In genomic region chr1:151045334-151045733, GRCm38 (mm10) we compare ENCODE assay signal across 19 mouse cellular contexts. TPM values are rescaled to one million over a fixed set of nuclear protein-coding genes. Genes with fewer than 3 reads are reported as not detected.
A peak's percentile ranks its signal among the peaks of the same experiment; 100 is the strongest.
DNase-seq lines count a peak whose midpoint lies in the region; ATAC-seq and TF ChIP-seq lines count a peak whose summit lies in the region.
"Had no signal": no experiment of that assay in that cellular context is flagged by ENCODE, and none has a peak within 500 bp of the region (broad histone marks: within the 10 kb centered on the region; RNA-seq: fewer than 3 reads in every experiment).

No protein-coding gene starts in this region.

- TF ChIP-seq EP300 in heart, adult 2 months (IDR thresholded peaks at IDR 0.05; ENCODE audit: insufficient read depth, low read depth, low read length), result no peak
- 0 out of 2 replicates have a peak, but pooled peaks have one; percentile 15 for TF ChIP-seq EP300 in lung, postnatal 0 days (IDR thresholded peaks at IDR 0.05)

- no peak overlapping the region; the same call in 1 of the 2 replicates for H3K27ac ChIP-seq in heart, adult 2 months
- H3K27ac ChIP-seq in heart, embryonic 10.5 days, result no peak overlapping the region
- H3K27ac ChIP-seq in lung, embryonic 14.5 days (ENCODE audit: low read depth), result no peak overlapping the region
- H3K27ac ChIP-seq in lung, postnatal 0 days (ENCODE audit: low read length), result no peak overlapping the region
- H3K27ac ChIP-seq: limb, embryonic 12.5 days; liver, embryonic 15.5 days; midbrain, embryonic 15.5 days; stomach, embryonic 15.5 days had no signal

- peaks cover 2% of the 10 kb centered on the region for H3K4me1 ChIP-seq in heart, adult 2 months (ENCODE audit: control insufficient read depth, insufficient read depth, low read length)
- peaks cover 14% of the 10 kb centered on the region; the same call in 1 of the 2 replicates for H3K4me1 ChIP-seq in heart, embryonic 10.5 days
- peaks cover 10% of the 10 kb centered on the region for H3K4me1 ChIP-seq in lung, embryonic 14.5 days (ENCODE audit: insufficient read depth)
- peaks cover 21% of the 10 kb centered on the region for H3K4me1 ChIP-seq in lung, adult 2 months (ENCODE audit: control insufficient read depth, insufficient read depth, low read length)
- H3K4me1 ChIP-seq in lung, postnatal 0 days (ENCODE audit: insufficient read depth, low read depth, low read length), result peaks cover 8% of the 10 kb centered on the region; the same call in 1 of the 2 replicates
- H3K4me1 ChIP-seq: stomach, embryonic 15.5 days had no signal

- peak; percentile 87 for ATAC-seq in lung, embryonic 14.5 days (ENCODE audit: insufficient read depth)
- ATAC-seq in lung, postnatal 0 days, result peak; percentile 67
- ATAC-seq: forebrain, postnatal 0 days; inflammation-experienced regulatory T-cells, adult 6 months; midbrain, embryonic 15.5 days; Patski had no signal

- peak overlapping the region; percentile 11; the same call in 1 of the 2 replicates for H3K4me2 ChIP-seq in lung, embryonic 14.5 days
- H3K4me2 ChIP-seq in lung, postnatal 0 days (replicated peaks; ENCODE audit: low read depth, low read length), result no peak overlapping the region
- H3K4me2 ChIP-seq: limb, embryonic 12.5 days; liver, embryonic 15.5 days; midbrain, embryonic 15.5 days; stomach, embryonic 15.5 days had no signal

- 56% methylated on average over 5 of the region's 5 CpGs for WGBS in heart, adult 2 months
- 55% methylated on average over 5 of the region's 5 CpGs for WGBS in heart, embryonic 10.5 days
- 24% methylated on average over 5 of the region's 5 CpGs for WGBS in lung, embryonic 14.5 days
- whole genome bisulfite sequencing in lung, adult 2 months, result 42% methylated on average over 5 of the region's 5 CpGs
- 41% methylated on average over 5 of the region's 5 CpGs for WGBS in lung, postnatal 0 days

- DNase-seq in heart, adult 2 months, result peak; percentile 31 to 45
- DNase-seq in heart, embryonic 10.5 days (ENCODE audit: low spot score), result no peak
- DNase-seq in lung, embryonic 14.5 days, result peak; percentile 87
- DNase-seq in lung, adult 2 months, result no peak
- DNase-seq in lung, postnatal 0 days (ENCODE audit: low spot score), result peak; percentile 58
- DNase-seq in adrenal gland, postnatal 10 days, result no peak
- DNase-seq in urinary bladder, postnatal 4 days (ENCODE audit: low spot score in 2 of 2), result no peak
- DNase-seq: adrenal gland, postnatal 36 days; cerebellum, adult 8-10 months; kidney, postnatal 14 days; thymus, adult 2 months had no signal

- H3K36me3 ChIP-seq in heart, adult 2 months (ENCODE audit: control insufficient read depth, insufficient read depth, low read length), result peaks cover 5% of the 10 kb centered on the region; the same call in 1 of the 2 replicates
- no peaks in the 10 kb centered on the region for H3K36me3 ChIP-seq in heart, embryonic 10.5 days
- H3K36me3 ChIP-seq in lung, embryonic 14.5 days (ENCODE audit: insufficient read depth), result no peaks in the 10 kb centered on the region
- no peaks in the 10 kb centered on the region for H3K36me3 ChIP-seq in lung, postnatal 0 days (ENCODE audit: insufficient read depth, low read length)
- H3K36me3 ChIP-seq: limb, embryonic 12.5 days; liver, embryonic 15.5 days; midbrain, embryonic 15.5 days; stomach, embryonic 15.5 days had no signal

- intact Hi-C loops in heart, adult 2 months (cut with DNase I), result no loop called here

- no peak for TF ChIP-seq CTCF in heart, adult 2 months (IDR thresholded peaks at IDR 0.05)
- TF ChIP-seq CTCF in lung, embryonic 14.5 days (IDR thresholded peaks at IDR 0.05; ENCODE audit: low read depth), result no peak
- TF ChIP-seq CTCF in lung, adult 2 months (IDR thresholded peaks at IDR 0.05; ENCODE audit: insufficient read depth, low read length), result no peak
- TF ChIP-seq CTCF in lung, postnatal 0 days (IDR thresholded peaks at IDR 0.05), result no peak

- H3K4me3 ChIP-seq in heart, adult 2 months, result no peak overlapping the region
- H3K4me3 ChIP-seq in heart, embryonic 10.5 days, result no peak overlapping the region
- no peak overlapping the region for H3K4me3 ChIP-seq in lung, embryonic 14.5 days (ENCODE audit: low read depth, low read length)
- no peak overlapping the region for H3K4me3 ChIP-seq in lung, adult 2 months (replicated peaks; ENCODE audit: extremely low read depth, low read depth, low read length)
- H3K4me3 ChIP-seq in lung, postnatal 0 days (ENCODE audit: low read depth, low read length), result no peak overlapping the region
- H3K4me3 ChIP-seq: limb, embryonic 12.5 days; liver, embryonic 15.5 days; megakaryocyte, embryonic 14.5 days; midbrain, embryonic 15.5 days; stomach, embryonic 15.5 days had no signal

- H3K9me3 ChIP-seq in heart, embryonic 10.5 days, result no peaks in the 10 kb centered on the region
- no peaks in the 10 kb centered on the region for H3K9me3 ChIP-seq in lung, embryonic 14.5 days (ENCODE audit: low read depth, low read length)
- H3K9me3 ChIP-seq in lung, postnatal 0 days (ENCODE audit: low read length), result no peaks in the 10 kb centered on the region
- H3K9me3 ChIP-seq: limb, embryonic 12.5 days; liver, embryonic 15.5 days; midbrain, embryonic 15.5 days; stomach, embryonic 15.5 days had no signal

- TF ChIP-seq POLR2A in heart, adult 2 months (IDR thresholded peaks at IDR 0.05; ENCODE audit: insufficient read depth, low read depth, low read length), result no peak
- no peak for TF ChIP-seq POLR2A in lung, adult 2 months (IDR thresholded peaks at IDR 0.05; ENCODE audit: borderline replicate concordance, extremely low read depth, low read depth, low read length)

- H3K9ac ChIP-seq in heart, adult 2 months (ENCODE audit: low read depth, low read length), result no peak overlapping the region
- no peak overlapping the region for H3K9ac ChIP-seq in lung, embryonic 14.5 days
- H3K9ac ChIP-seq in lung, postnatal 0 days (replicated peaks; ENCODE audit: low read depth), result no peak overlapping the region
- H3K9ac ChIP-seq: forebrain, postnatal 0 days; limb, embryonic 12.5 days; liver, embryonic 15.5 days; midbrain, embryonic 15.5 days; stomach, embryonic 15.5 days had no signal

- no peaks in the 10 kb centered on the region for H3K27me3 ChIP-seq in heart, adult 2 months (ENCODE audit: control insufficient read depth, insufficient read depth, low read length)
- no peaks in the 10 kb centered on the region for H3K27me3 ChIP-seq in heart, embryonic 10.5 days (ENCODE audit: insufficient read depth, poor library complexity, severe bottlenecking)
- no peaks in the 10 kb centered on the region for H3K27me3 ChIP-seq in lung, embryonic 14.5 days (ENCODE audit: insufficient read depth, low read length)
- H3K27me3 ChIP-seq in lung, postnatal 0 days (replicated peaks; ENCODE audit: insufficient read depth, low read length), result no peaks in the 10 kb centered on the region
- H3K27me3 ChIP-seq: limb, embryonic 12.5 days; midbrain, embryonic 15.5 days; Patski; stomach, embryonic 15.5 days had no signal

- no peaks in the 10 kb centered on the region for H3K79me2 ChIP-seq in heart, adult 2 months (replicated peaks; ENCODE audit: control insufficient read depth, insufficient read depth, low read length)

RNA-seq across cellular contexts. Expression of gene Hmcn1, which starts 52.1 kb away (rescaled TPM):
- 10 to 100 TPM; 11.9 to 13.7 TPM for total RNA-seq in heart, adult 2 months (2021)
- 23.5 and 24.5 TPM in 2 replicates for polyA plus RNA-seq in heart, adult 2 months (2012; rRNA removed)
- 8.0 and 8.8 TPM in 2 replicates for polyA plus RNA-seq in heart, embryonic 10.5 days (2016; fragmentation: Nextera tagmentation; extraction: Ambion mirVana)
- 14.5 and 17.1 TPM in 2 replicates for polyA plus RNA-seq in lung, embryonic 14.5 days (2014; fragmentation: Nextera tagmentation; extraction: Ambion mirVana)
- polyA plus RNA-seq in lung, adult 2 months (2012; rRNA removed), result 48.8 and 72.0 TPM in 2 replicates
- polyA plus RNA-seq in lung, postnatal 0 days (2015; fragmentation: Nextera tagmentation; extraction: Ambion mirVana), result 24.7 and 26.7 TPM in 2 replicates
- total RNA-seq in adrenal gland, postnatal 10 days (2021), result 10 to 100 TPM in 1 of 2 experiments, 1 to 10 TPM in 1; 5.9 to 11.2 TPM

Comparison
In these comparisons a context has a peak if more than half of its experiments do, and no peak if none do; other contexts are left out.
1. DNase-seq: peak in heart, adult 2 months (2 of 2), lung, embryonic 14.5 days (single experiment) and lung, postnatal 0 days (single experiment); none in heart, embryonic 10.5 days (single experiment), lung, adult 2 months (single experiment), adrenal gland, postnatal 10 days (single experiment) and urinary bladder, postnatal 4 days (0 of 2).